Mouse (Mus musculus): ENCODE data around the gene Tax1bp1.

GRCm38 (mm10) chr6:52765206-52765605, 51.7 kb downstream of the Tax1bp1 start:
- TF ChIP-seq CTCF (IDR thresholded peaks at IDR 0.05; ENCODE audit: low read depth) (no peak), EP300 (optimal IDR thresholded peaks at IDR 0.05) (no peak)

Measured in stomach, postnatal 0 days (tissue).